Mouse (Mus musculus): ENCODE measurements around the gene Abcc2. TPM values are rescaled to one million over a fixed set of nuclear protein-coding genes. Genes with fewer than 3 reads are reported as not detected.
A peak's percentile ranks its signal among the peaks of the same experiment; 100 is the strongest.

Abcc2 gene
- polyA plus RNA-seq, 1 experiment: 49.5 TPM

DNA sequence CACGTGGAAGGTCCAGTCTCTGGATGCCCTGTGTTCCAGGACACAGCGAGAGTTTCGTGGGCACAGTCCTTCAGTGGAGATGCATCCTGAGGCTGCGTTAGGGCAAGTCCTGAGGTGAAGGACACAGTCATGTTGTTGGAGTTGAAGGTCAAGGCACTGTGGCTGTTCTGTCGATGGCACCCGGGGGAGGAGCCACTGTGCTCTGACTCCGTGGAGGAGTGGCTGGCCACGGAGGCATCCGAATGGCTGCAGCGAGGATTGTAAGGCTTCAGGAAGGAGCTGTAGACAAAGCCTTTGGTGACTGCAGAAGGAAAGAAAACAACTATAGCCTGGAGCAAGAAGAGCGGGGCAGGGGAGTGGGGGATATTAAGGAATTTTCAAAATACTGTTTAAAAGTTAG, 68.0 kb downstream of the Abcc2 start:
- H3K4me1 ChIP-seq (ENCODE audit: control insufficient read depth, insufficient read depth, insufficient read length, low read length): no peaks in the 10 kb centered on the region
- no peak overlapping the region for H3K27ac ChIP-seq (ENCODE audit: insufficient read depth, low read depth, low read length)
- no peak overlapping the region for H3K4me3 ChIP-seq (ENCODE audit: low read depth, low read length)
- WGBS: 87% methylated on average over 11 of the region's 11 CpGs
- H3K36me3 ChIP-seq (ENCODE audit: control insufficient read depth, insufficient read depth, low read length): peaks cover 88% of the 10 kb centered on the region
- H3K27me3 ChIP-seq (ENCODE audit: control insufficient read depth, insufficient read depth, low read length): no peaks in the 10 kb centered on the region
- TF ChIP-seq CTCF (IDR thresholded peaks at IDR 0.05; ENCODE audit: extremely low read depth, insufficient read length, insufficient replicate concordance, low read depth, low read length): no peak
- TF ChIP-seq POLR2A (IDR thresholded peaks at IDR 0.05; ENCODE audit: low read depth, low read length): no peak

DNA sequence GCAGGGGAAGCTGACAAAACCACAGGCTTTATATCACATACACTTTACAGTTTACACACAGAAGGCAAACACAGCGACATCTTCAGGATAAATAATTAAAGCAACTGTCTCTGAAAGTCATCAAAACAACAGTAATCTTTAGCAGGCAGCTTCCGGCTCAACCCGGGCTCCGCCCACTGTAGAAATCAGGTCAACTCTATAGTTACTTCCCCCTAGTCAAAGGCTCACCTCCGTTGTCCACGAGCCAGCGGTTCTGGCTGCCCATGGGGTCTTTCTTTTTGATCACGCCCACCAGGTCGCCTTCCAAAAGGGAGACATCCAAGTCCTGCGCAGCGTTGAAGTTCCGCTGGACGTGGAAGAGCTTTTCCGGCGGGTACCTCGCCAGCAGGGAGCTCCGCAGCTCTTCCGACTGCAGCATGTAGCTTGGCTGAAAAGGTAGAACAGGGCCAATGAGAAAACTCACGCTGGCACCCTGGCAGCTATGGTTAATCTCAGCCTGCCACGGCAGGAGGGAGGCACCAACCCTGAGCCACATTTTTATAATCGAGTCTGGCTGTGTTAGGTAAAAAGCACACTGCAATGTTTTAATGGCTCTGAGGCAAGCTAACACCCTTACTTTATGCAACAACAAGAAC, 70.1 kb downstream of the Abcc2 start:
- H3K36me3 ChIP-seq (ENCODE audit: control insufficient read depth, insufficient read depth, low read length): peaks cover 87% of the 10 kb centered on the region
- WGBS: 72% methylated on average over 21 of the region's 21 CpGs
- H3K4me1 ChIP-seq (ENCODE audit: control insufficient read depth, insufficient read depth, insufficient read length, low read length): no peaks in the 10 kb centered on the region
- no peak for TF ChIP-seq CTCF (IDR thresholded peaks at IDR 0.05; ENCODE audit: extremely low read depth, insufficient read length, insufficient replicate concordance, low read depth, low read length)
- TF ChIP-seq POLR2A (IDR thresholded peaks at IDR 0.05; ENCODE audit: low read depth, low read length): no peak
- no peaks in the 10 kb centered on the region for H3K27me3 ChIP-seq (ENCODE audit: control insufficient read depth, insufficient read depth, low read length)
- H3K4me3 ChIP-seq (ENCODE audit: low read depth, low read length): no peak overlapping the region
- no peak overlapping the region for H3K27ac ChIP-seq (ENCODE audit: insufficient read depth, low read depth, low read length)

DNA sequence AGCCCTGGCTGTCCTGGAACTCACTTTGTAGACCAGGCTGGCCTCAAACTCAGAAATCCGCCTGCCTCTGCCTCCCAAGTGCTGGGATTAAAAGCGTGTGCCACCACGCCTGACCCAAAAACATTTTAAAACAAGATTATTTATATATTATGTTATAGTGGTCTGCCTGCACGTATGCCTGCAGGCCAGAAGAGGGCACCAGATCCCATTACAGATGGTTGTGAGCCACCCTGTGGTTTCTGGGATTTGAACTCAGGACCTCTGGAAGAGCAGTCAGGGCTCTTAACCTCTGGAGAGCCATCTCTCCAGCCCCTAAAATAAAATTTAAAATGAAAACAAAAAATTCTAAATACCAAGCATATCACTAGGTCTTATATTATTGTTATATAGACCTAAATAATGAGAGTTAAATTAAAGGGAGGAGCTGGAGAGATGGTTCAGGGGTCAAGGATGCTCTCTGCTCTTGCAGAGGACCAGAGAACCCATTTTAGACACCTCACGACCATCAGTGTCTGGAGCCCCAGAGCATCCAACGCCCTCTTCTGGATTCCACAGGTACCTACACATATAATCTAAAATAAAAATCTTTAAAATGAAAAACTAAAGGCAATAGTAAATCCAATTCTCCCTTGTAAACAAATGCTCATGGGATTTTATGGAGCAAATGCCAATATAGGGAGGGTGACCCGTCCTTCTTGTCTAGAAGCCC, 71.0 kb downstream of the Abcc2 start:
- Histone ChIP-seq H3K27ac (ENCODE audit: insufficient read depth, low read depth, low read length) (no peak overlapping the region), H3K27me3 (ENCODE audit: control insufficient read depth, insufficient read depth, low read length) (no peaks in the 10 kb centered on the region), H3K4me3 (ENCODE audit: low read depth, low read length) (no peak overlapping the region), H3K4me1 (ENCODE audit: control insufficient read depth, insufficient read depth, insufficient read length, low read length) (no peaks in the 10 kb centered on the region), H3K36me3 (ENCODE audit: control insufficient read depth, insufficient read depth, low read length) (peaks cover 83% of the 10 kb centered on the region)
- 70% methylated on average over 7 of the region's 7 CpGs for WGBS
- TF ChIP-seq POLR2A (IDR thresholded peaks at IDR 0.05; ENCODE audit: low read depth, low read length) (no peak), CTCF (IDR thresholded peaks at IDR 0.05; ENCODE audit: extremely low read depth, insufficient read length, insufficient replicate concordance, low read depth, low read length) (no peak)

DNA sequence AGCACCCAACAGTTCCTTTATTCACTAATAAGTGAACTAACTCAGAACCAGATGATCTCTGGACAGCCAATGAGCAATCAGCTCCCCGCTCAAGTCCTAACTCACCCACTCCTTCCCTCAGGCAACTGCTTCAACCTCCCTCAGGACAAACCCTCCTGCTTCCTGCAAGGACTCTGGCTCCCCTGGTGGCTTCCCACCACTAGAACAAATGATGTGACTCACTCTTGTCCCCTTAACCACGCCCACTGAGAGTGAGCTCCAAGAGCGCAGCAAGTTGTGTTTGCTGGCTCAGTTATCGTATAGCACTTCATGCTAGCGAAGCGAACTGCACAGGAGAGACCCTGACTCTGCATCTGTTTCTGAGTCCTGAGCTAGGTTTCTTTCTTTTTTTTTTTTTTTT, 75.4 kb downstream of the Abcc2 start:
- WGBS: 61% methylated on average over 6 of the region's 6 CpGs
- Histone ChIP-seq H3K4me1 (ENCODE audit: control insufficient read depth, insufficient read depth, insufficient read length, low read length) (no peaks in the 10 kb centered on the region), H3K36me3 (ENCODE audit: control insufficient read depth, insufficient read depth, low read length) (peaks cover 75% of the 10 kb centered on the region), H3K4me3 (ENCODE audit: low read depth, low read length) (no peak overlapping the region), H3K27me3 (ENCODE audit: control insufficient read depth, insufficient read depth, low read length) (no peaks in the 10 kb centered on the region), H3K27ac (ENCODE audit: insufficient read depth, low read depth, low read length) (no peak overlapping the region)
- TF ChIP-seq POLR2A (IDR thresholded peaks at IDR 0.05; ENCODE audit: low read depth, low read length): no peak
- peak; percentile 40; the same call in 1 of the 2 replicates for TF ChIP-seq CTCF (IDR thresholded peaks at IDR 0.05; ENCODE audit: extremely low read depth, insufficient read length, insufficient replicate concordance, low read depth, low read length)

DNA sequence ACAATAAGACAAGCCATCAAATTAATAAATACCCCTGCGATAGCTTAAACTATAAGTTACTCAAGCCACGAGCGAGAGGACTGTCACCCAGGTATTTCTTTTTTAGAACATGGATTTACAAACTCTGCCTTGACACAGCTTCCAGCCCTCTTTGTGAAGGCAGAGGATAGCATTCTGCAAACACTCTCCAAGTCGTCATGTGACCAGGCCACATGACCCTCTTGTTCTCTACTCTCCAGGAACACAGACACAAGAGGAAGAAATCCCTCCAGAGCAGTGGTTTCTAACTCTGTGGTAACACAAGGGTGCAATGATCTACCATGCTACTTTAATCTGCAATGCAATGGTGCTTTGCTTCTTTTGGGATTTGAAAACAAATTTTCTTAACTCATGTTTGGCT, 88.4 kb downstream of the Abcc2 start:
- Histone ChIP-seq H3K4me3 (ENCODE audit: low read depth, low read length) (no peak overlapping the region), H3K4me1 (ENCODE audit: control insufficient read depth, insufficient read depth, insufficient read length, low read length) (peaks cover 10% of the 10 kb centered on the region; the same call in 1 of the 2 replicates), H3K36me3 (ENCODE audit: control insufficient read depth, insufficient read depth, low read length) (peaks cover 80% of the 10 kb centered on the region), H3K27ac (ENCODE audit: insufficient read depth, low read depth, low read length) (no peak overlapping the region), H3K27me3 (ENCODE audit: control insufficient read depth, insufficient read depth, low read length) (no peaks in the 10 kb centered on the region)
- WGBS: 90% methylated on average over 4 of the region's 4 CpGs
- no peak for TF ChIP-seq CTCF (IDR thresholded peaks at IDR 0.05; ENCODE audit: extremely low read depth, insufficient read length, insufficient replicate concordance, low read depth, low read length)

DNA sequence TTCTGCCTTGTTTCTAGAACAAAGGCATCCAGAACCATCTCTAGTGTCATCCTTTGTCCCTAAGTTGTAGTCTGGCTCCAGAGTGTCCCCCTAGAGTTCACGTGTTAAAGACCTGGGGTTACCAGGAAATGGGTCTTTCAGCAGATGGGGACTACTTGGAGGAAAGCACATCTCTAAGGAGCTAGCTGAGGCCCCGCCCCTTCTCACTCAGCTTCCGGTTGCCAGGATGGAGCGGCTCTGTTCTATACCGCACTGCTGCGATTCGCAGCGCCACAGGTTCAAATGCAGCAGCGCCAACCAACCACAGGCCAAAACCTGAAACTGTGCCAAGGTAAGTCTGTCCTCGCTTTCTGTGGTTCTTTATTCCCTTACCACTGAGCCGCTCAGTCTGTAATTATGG, 92.4 kb downstream of the Abcc2 start:
- WGBS: 87% methylated on average over 11 of the region's 11 CpGs
- H3K4me1 ChIP-seq (ENCODE audit: control insufficient read depth, insufficient read depth, insufficient read length, low read length): peaks cover 24% of the 10 kb centered on the region
- H3K27ac ChIP-seq (ENCODE audit: insufficient read depth, low read depth, low read length): peak overlapping the region; percentile 21; the same call in 1 of the 2 replicates
- TF ChIP-seq CTCF (IDR thresholded peaks at IDR 0.05; ENCODE audit: extremely low read depth, insufficient read length, insufficient replicate concordance, low read depth, low read length): no peak
- no peak for TF ChIP-seq POLR2A (IDR thresholded peaks at IDR 0.05; ENCODE audit: low read depth, low read length)
- H3K36me3 ChIP-seq (ENCODE audit: control insufficient read depth, insufficient read depth, low read length): peaks cover 45% of the 10 kb centered on the region
- H3K27me3 ChIP-seq (ENCODE audit: control insufficient read depth, insufficient read depth, low read length): no peaks in the 10 kb centered on the region
- no peak overlapping the region for H3K4me3 ChIP-seq (ENCODE audit: low read depth, low read length)

DNA sequence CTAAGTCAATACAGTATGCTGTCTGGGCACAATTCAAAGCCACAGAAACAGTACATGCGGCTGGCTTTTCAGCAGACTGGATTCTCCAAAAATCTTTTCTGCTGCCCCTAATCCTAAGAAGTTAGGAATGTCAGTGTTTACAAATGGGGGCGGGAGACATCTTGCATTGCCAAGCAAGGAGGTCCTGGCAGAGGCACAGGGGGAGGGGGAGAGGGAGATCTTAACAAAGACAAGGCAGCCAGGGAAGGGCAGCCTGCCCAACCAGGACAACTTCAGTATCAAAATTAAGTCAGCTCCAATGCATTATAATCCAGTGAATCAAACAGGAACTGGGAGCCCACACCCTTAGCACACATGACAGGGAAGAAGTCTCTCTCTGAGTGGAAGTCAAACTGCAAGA, 94.0 kb downstream of the Abcc2 start:
- peaks cover 38% of the 10 kb centered on the region for H3K4me1 ChIP-seq (ENCODE audit: control insufficient read depth, insufficient read depth, insufficient read length, low read length)
- H3K4me3 ChIP-seq (ENCODE audit: low read depth, low read length): no peak overlapping the region
- H3K36me3 ChIP-seq (ENCODE audit: control insufficient read depth, insufficient read depth, low read length): peaks cover 31% of the 10 kb centered on the region
- 34% methylated on average over 2 of the region's 2 CpGs for WGBS
- no peak overlapping the region; the same call in 1 of the 2 replicates for H3K27ac ChIP-seq (ENCODE audit: insufficient read depth, low read depth, low read length)
- no peaks in the 10 kb centered on the region for H3K27me3 ChIP-seq (ENCODE audit: control insufficient read depth, insufficient read depth, low read length)
- TF ChIP-seq CTCF (IDR thresholded peaks at IDR 0.05; ENCODE audit: extremely low read depth, insufficient read length, insufficient replicate concordance, low read depth, low read length) (no peak), POLR2A (IDR thresholded peaks at IDR 0.05; ENCODE audit: low read depth, low read length) (no peak)

All from small intestine, adult 2 months (tissue).